Mouse (Mus musculus) lung, postnatal 0 days (tissue): ENCODE measurements around the gene Ddx39b. TPM values are rescaled to one million over a fixed set of nuclear protein-coding genes. Genes with fewer than 3 reads are reported as not detected.

Experiments
- ATAC-seq: fragments of 200-750 bp; cut with Nextera tagmentation; 2 replicates; pipeline ENCODE4 v1.8.0; 2017; ENCODE audit warnings: moderate library complexity
- DNase-seq: peaks from one replicate; pipeline ENCODE4 v3.0.0-alpha.2; 2016; ENCODE audit warnings: low spot score
- H3K27ac ChIP-seq: fragments of 300-500 bp; sonication (generic); 2 replicates; pipeline ENCODE4 v1.5.1; 2014; ENCODE audit warnings: antibody characterized with exemption, mild to moderate bottlenecking, low read length, mixed read lengths
- H3K27me3 ChIP-seq: fragments of 300-500 bp; sonication (generic); replicated peaks from 2 replicates; pipeline ENCODE4 v1.6.1; 2014; ENCODE audit warnings: low read length, mixed read lengths; ENCODE audit not compliant: insufficient read depth
- H3K36me3 ChIP-seq: fragments of 300-500 bp; sonication (generic); 2 replicates; pipeline ENCODE4 v1.6.1; 2014; ENCODE audit warnings: low read length, mixed read lengths; ENCODE audit not compliant: insufficient read depth
- H3K4me1 ChIP-seq: fragments of 300-500 bp; sonication (generic); 2 replicates; pipeline ENCODE4 v1.6.1; 2014; ENCODE audit warnings: antibody characterized with exemption, low read depth, low read length, mixed read lengths; ENCODE audit not compliant: insufficient read depth
- H3K4me2 ChIP-seq: fragments of 300-500 bp; sonication (generic); replicated peaks from 2 replicates; pipeline ENCODE4 v1.6.1; 2014; ENCODE audit warnings: low read depth, mild to moderate bottlenecking, low read length, moderate library complexity, mixed read lengths
- H3K4me3 ChIP-seq: fragments of 300-500 bp; sonication (generic); 2 replicates; pipeline ENCODE4 v1.5.1; 2014; ENCODE audit warnings: low read depth, low read length
- H3K9ac ChIP-seq: fragments of 300-500 bp; sonication (generic); replicated peaks from 2 replicates; pipeline ENCODE4 v1.6.1; 2014; ENCODE audit warnings: low read depth, mild to moderate bottlenecking
- H3K9me3 ChIP-seq: fragments of 300-500 bp; sonication (generic); 2 replicates; pipeline ENCODE4 v1.6.1; 2016; ENCODE audit warnings: low read length, mixed read lengths
- CTCF ChIP-seq: IDR thresholded peaks from 2 replicates; pipeline ENCODE4 v1.5.1; 2016; ENCODE audit warnings: antibody characterized with exemption, mild to moderate bottlenecking
- EP300 ChIP-seq: IDR thresholded peaks from 2 replicates; pipeline ENCODE4 v1.6.1; 2016; ENCODE audit warnings: antibody characterized with exemption, mild to moderate bottlenecking, control low read depth
- WGBS: fragments of 180-500 bp; shearing (Covaris S2); extraction: QIAGEN DNeasy Blood & Tissue Kit; methylation state at CpG from one replicate; pipeline ENCODE4 v1.1.7; 2014; 5-methylcytosine and 5-hydroxymethylcytosine counted together
- polyA plus RNA-seq: library from polyadenylated mRNA; unstranded; fragments of >200 nt; fragmentation: Nextera tagmentation; extraction: Ambion mirVana; gene quantifications from 2 replicates; pipeline ENCODE4 v1.2.1, GENCODE M21; 2015

Gene Ddx39b
- polyA plus RNA-seq, 1 experiment from 2014 or later = 170 TPM

- H3K9ac ChIP-seq = no peak overlapping the region
- H3K4me1 ChIP-seq = peaks cover 10% of the 10 kb centered on the region
- peak overlapping the region; percentile 28; the same call in 1 of the 2 replicates for H3K4me2 ChIP-seq
- peak overlapping the region; percentile 54 for H3K27ac ChIP-seq
- WGBS = 68% methylated on average over 18 of the region's 18 CpGs
- DNase-seq (peak; percentile 53), ATAC-seq (peak; percentile 63)
- H3K27me3 ChIP-seq = no peaks in the 10 kb centered on the region
- TF ChIP-seq CTCF (no peak), EP300 (no peak)
- 0 out of 2 replicates have a peak, but pooled peaks cover 5% of the 10 kb centered on the region for H3K36me3 ChIP-seq
- no peaks in the 10 kb centered on the region for H3K9me3 ChIP-seq
- H3K4me3 ChIP-seq = no peak overlapping the region
These were observed 22.9 kb upstream of the Ddx39b start for GRCm38 (mm10) chr17:35218516-35219193.

GRCm38 (mm10) chr17:35219601-35220041 lies 21.9 kb upstream of the Ddx39b start:
- H3K4me1 ChIP-seq = peaks cover 10% of the 10 kb centered on the region
- no peak for TF ChIP-seq EP300
- DNase-seq = peak; percentile 33
- 54% methylated on average over 6 of the region's 6 CpGs for WGBS
- no peak overlapping the region for H3K4me3 ChIP-seq
- no peaks in the 10 kb centered on the region for H3K9me3 ChIP-seq
- H3K4me2 ChIP-seq = 0 out of 2 replicates have a peak overlapping the region, but pooled peaks have one; percentile 3
- ATAC-seq = no peak
- no peaks in the 10 kb centered on the region for H3K27me3 ChIP-seq
- H3K36me3 ChIP-seq = 0 out of 2 replicates have a peak, but pooled peaks cover 5% of the 10 kb centered on the region
- H3K27ac ChIP-seq = no peak overlapping the region
- no peak overlapping the region for H3K9ac ChIP-seq

GRCm38 (mm10) chr17:35220156-35220952 lies 21.2 kb upstream of the Ddx39b start, which contains the start of gene Gm16181:
Gm16181 (plus strand) TSS chr17:35220834.
- H3K36me3 ChIP-seq = 0 out of 2 replicates have a peak, but pooled peaks cover 10% of the 10 kb centered on the region
- 53% methylated on average over 28 of the region's 28 CpGs for WGBS
- H3K9ac ChIP-seq = no peak within 1 kb of the TSS
- H3K27ac ChIP-seq = peak within 1 kb of the TSS; percentile 71
- H3K4me2 ChIP-seq = 0 out of 2 replicates have a peak within 1 kb of the TSS, but pooled peaks have one; percentile 3
- H3K27me3 ChIP-seq = no peaks in the 10 kb centered on the region
- H3K9me3 ChIP-seq = no peaks in the 10 kb centered on the region
- DNase-seq (peak; percentile 60), ATAC-seq (peak; percentile 58)
- H3K4me3 ChIP-seq = no peak within 1 kb of the TSS
- H3K4me1 ChIP-seq = peaks cover 10% of the 10 kb centered on the region
- TF ChIP-seq CTCF = no peak
- no peak for TF ChIP-seq EP300

GRCm38 (mm10) chr17:35222299-35222698 lies 19.2 kb upstream of the Ddx39b start:
- peak; percentile 51 for DNase-seq
- WGBS = 60% methylated on average over 6 of the region's 6 CpGs
- H3K27me3 ChIP-seq = no peaks in the 10 kb centered on the region
- no peaks in the 10 kb centered on the region for H3K9me3 ChIP-seq
- H3K9ac ChIP-seq = no peak overlapping the region
- H3K4me3 ChIP-seq = no peak overlapping the region
- H3K36me3 ChIP-seq = 0 out of 2 replicates have a peak, but pooled peaks cover 11% of the 10 kb centered on the region
- ATAC-seq = peak; percentile 27
- H3K27ac ChIP-seq = 0 out of 2 replicates have a peak overlapping the region, but pooled peaks have one; percentile 26
- no peak for TF ChIP-seq CTCF
- TF ChIP-seq EP300 = no peak
- H3K4me1 ChIP-seq = peaks cover 10% of the 10 kb centered on the region
- H3K4me2 ChIP-seq = no peak overlapping the region

- Histone ChIP-seq H3K27ac (no peak overlapping the region), H3K4me2 (no peak overlapping the region), H3K4me3 (no peak overlapping the region), H3K36me3 (0 out of 2 replicates have a peak, but pooled peaks cover 11% of the 10 kb centered on the region), H3K9me3 (no peaks in the 10 kb centered on the region), H3K27me3 (no peaks in the 10 kb centered on the region), H3K4me1 (peaks cover 6% of the 10 kb centered on the region), H3K9ac (no peak overlapping the region)
- DNase-seq (no peak), ATAC-seq (no peak)
- WGBS = 96% methylated on average over 4 of the region's 4 CpGs
- TF ChIP-seq CTCF = no peak
- TF ChIP-seq EP300 = no peak
These were observed 16.9 kb upstream of the Ddx39b start for GRCm38 (mm10) chr17:35224641-35225040.

- ATAC-seq (no peak), DNase-seq (no peak)
- Histone ChIP-seq H3K27ac (no peak overlapping the region), H3K9me3 (no peaks in the 10 kb centered on the region), H3K9ac (no peak overlapping the region), H3K27me3 (no peaks in the 10 kb centered on the region), H3K4me2 (no peak overlapping the region), H3K4me1 (peaks cover under 1% of the 10 kb centered on the region), H3K36me3 (0 out of 2 replicates have a peak, but pooled peaks cover 7% of the 10 kb centered on the region), H3K4me3 (no peak overlapping the region)
- TF ChIP-seq CTCF (no peak), EP300 (no peak)
- WGBS = 90% methylated on average over 5 of the region's 5 CpGs
These were observed 16.1 kb upstream of the Ddx39b start for GRCm38 (mm10) chr17:35225456-35225855.
